Mouse (Mus musculus): Measurements from ENCODE around the gene Erp27. TPM values are rescaled to one million over a fixed set of nuclear protein-coding genes. Genes with fewer than 3 reads are reported as not detected.

The Erp27 gene
- polyA plus RNA-seq, 1 experiment from 2014 or later, result 0.28 TPM

DNA sequence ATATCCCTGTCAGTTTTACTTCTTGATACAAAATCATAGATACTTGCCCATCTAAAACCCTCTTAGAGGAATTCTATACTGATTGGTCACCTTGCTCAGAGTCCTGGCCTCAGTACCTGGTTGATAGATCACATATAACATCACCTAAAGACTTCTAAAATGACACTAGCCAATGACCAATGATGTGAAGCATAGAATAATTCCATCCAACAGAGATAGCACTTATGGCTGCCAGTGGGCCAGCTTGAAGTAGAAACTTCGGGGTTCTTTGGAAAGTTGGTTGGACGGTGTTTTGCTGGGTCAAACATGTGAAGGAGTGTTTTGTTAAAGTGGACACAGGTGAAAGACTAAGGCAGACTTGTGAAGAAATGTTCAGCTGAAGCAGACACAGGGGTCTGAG, 28.2 kb upstream of the Erp27 start:
- Histone ChIP-seq H3K36me3 (no peaks in the 10 kb centered on the region), H3K9me3 (no peaks in the 10 kb centered on the region), H3K27ac (no peak overlapping the region), H3K4me3 (no peak overlapping the region), H3K27me3 (no peaks in the 10 kb centered on the region), H3K4me1 (peaks cover 24% of the 10 kb centered on the region), H3K9ac (no peak overlapping the region), H3K4me2 (replicated peaks) (no peak overlapping the region)
- WGBS, result 93% methylated on average over 2 of the region's 2 CpGs
- ATAC-seq (ENCODE audit: low FRiP score, low read depth), result no peak

DNA sequence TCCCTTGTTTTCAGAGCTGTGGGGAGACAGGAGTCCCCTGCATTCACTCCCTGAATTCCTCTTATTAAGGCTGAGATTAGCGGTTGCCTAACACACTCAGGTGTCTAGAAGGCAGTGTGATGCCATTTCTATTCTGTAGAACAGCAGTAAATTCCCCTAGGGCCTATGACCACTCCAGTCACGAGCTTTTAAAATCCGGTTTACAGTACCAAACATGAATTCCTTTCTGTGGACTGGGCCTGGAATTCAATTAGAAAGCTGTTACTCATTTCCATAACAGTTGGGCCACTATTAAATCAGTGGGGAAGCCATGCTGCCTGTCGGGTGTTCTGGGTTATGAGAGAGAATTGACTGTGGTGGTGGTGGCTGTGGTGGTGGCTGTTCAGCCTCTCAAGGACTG, 25.7 kb upstream of the Erp27 start:
- no peak overlapping the region for H3K9ac ChIP-seq
- no peaks in the 10 kb centered on the region for H3K36me3 ChIP-seq
- 18% methylated on average over 4 of the region's 4 CpGs for WGBS
- no peak overlapping the region for H3K4me2 ChIP-seq (replicated peaks)
- peaks cover 25% of the 10 kb centered on the region for H3K4me1 ChIP-seq
- H3K27ac ChIP-seq, result peak overlapping the region; percentile 45; the same call in 1 of the 2 replicates
- no peaks in the 10 kb centered on the region for H3K27me3 ChIP-seq
- H3K9me3 ChIP-seq, result no peaks in the 10 kb centered on the region
- peak; percentile 38; the same call in 1 of the 2 replicates for ATAC-seq (ENCODE audit: low FRiP score, low read depth)
- H3K4me3 ChIP-seq, result no peak overlapping the region

GRCm38 (mm10) chr6:136946943-136947342, 25.0 kb upstream of the Erp27 start:
- ATAC-seq (ENCODE audit: low FRiP score, low read depth), result peak; percentile 55; the same call in 1 of the 2 replicates
- H3K9ac ChIP-seq, result no peak overlapping the region
- H3K9me3 ChIP-seq, result no peaks in the 10 kb centered on the region
- no peak overlapping the region for H3K4me2 ChIP-seq (replicated peaks)
- no peak overlapping the region for H3K27ac ChIP-seq
- no peak overlapping the region for H3K4me3 ChIP-seq
- H3K36me3 ChIP-seq, result no peaks in the 10 kb centered on the region
- H3K4me1 ChIP-seq, result peaks cover 31% of the 10 kb centered on the region
- no peaks in the 10 kb centered on the region for H3K27me3 ChIP-seq
- 40% methylated on average over 8 of the region's 9 CpGs for WGBS

DNA sequence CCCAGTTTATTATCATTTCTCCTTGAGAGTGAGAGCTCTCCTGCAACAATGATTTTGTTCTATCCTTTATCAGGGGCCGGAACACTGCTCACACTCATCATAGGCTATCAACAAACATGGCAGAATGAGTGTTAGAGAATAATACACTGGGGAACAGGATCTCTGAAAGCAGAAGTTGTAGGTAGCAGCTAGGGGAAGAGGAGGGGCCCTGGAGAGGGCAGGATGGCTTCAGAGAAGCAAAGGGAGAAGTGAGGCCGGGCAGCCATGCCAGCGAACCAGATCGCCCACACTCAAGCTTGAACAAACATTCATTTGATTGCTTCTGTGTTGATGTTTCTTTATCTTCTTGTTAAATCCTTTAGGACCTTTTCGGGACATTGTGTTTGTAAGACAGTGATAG, 24.3 kb upstream of the Erp27 start:
- 90% methylated on average over 5 of the region's 5 CpGs for WGBS
- Histone ChIP-seq H3K4me1 (peaks cover 38% of the 10 kb centered on the region), H3K4me3 (no peak overlapping the region), H3K27ac (peak overlapping the region; percentile 28; the same call in 1 of the 2 replicates), H3K9me3 (no peaks in the 10 kb centered on the region), H3K4me2 (replicated peaks) (no peak overlapping the region), H3K9ac (no peak overlapping the region), H3K27me3 (no peaks in the 10 kb centered on the region), H3K36me3 (no peaks in the 10 kb centered on the region)
- ATAC-seq (ENCODE audit: low FRiP score, low read depth), result no peak

- ATAC-seq (ENCODE audit: low FRiP score, low read depth), result no peak
- peaks cover 54% of the 10 kb centered on the region for H3K4me1 ChIP-seq
- H3K4me2 ChIP-seq (replicated peaks), result no peak overlapping the region
- 73% methylated on average over 8 of the region's 8 CpGs for WGBS
- no peaks in the 10 kb centered on the region for H3K36me3 ChIP-seq
- no peaks in the 10 kb centered on the region for H3K27me3 ChIP-seq
- H3K9me3 ChIP-seq, result no peaks in the 10 kb centered on the region
- H3K27ac ChIP-seq, result no peak overlapping the region
- H3K9ac ChIP-seq, result no peak overlapping the region
- H3K4me3 ChIP-seq, result no peak overlapping the region
Measured at GRCm38 (mm10) chr6:136944511-136944910, 22.5 kb upstream of the Erp27 start.

DNA sequence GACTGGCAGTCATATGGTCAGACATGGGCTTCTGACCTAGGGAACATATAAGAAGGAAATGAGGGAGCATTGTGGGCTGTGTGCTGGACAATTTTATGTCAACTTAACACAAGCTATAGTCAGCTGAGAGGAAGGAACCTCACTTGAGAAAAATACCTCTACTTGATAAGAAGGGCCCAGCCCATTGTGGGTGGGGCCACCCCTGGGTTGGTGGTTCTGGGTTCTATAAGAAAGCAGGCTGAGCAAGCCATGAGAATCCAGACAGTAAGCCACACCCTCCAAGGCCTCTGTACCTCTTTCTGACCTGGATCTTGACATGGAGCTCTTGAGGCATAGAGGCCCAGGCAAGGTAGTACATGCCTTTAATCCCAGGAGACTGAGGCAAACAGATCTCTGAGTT, 21.4 kb upstream of the Erp27 start:
- H3K9me3 ChIP-seq, result no peaks in the 10 kb centered on the region
- H3K4me1 ChIP-seq, result peaks cover 52% of the 10 kb centered on the region
- H3K4me3 ChIP-seq, result no peak overlapping the region
- H3K4me2 ChIP-seq (replicated peaks), result no peak overlapping the region
- ATAC-seq (ENCODE audit: low FRiP score, low read depth), result no peak
- H3K27me3 ChIP-seq, result no peaks in the 10 kb centered on the region
- no peak overlapping the region for H3K27ac ChIP-seq
- H3K36me3 ChIP-seq, result no peaks in the 10 kb centered on the region
- H3K9ac ChIP-seq, result no peak overlapping the region

DNA sequence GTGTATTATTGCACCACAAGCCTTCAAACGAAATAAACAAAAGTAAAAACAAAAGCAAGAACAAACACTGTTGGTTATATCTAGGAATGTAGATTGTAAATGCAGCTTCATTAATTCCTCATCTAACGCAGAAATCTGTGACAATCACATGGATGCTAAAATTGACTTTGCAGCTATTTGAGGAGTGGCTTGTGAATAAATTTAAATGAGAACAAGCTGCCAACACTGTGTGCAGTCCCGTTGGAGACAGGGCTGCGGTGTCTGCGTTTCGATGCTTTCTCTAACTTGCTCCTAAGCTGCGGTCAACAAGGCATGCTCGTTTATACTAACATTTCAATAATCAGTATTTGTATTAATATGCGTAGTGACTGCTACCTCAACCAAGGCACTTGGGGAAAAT, 20.3 kb upstream of the Erp27 start:
- Histone ChIP-seq H3K36me3 (no peaks in the 10 kb centered on the region), H3K4me3 (no peak overlapping the region), H3K27ac (no peak overlapping the region), H3K9me3 (no peaks in the 10 kb centered on the region), H3K9ac (no peak overlapping the region), H3K27me3 (no peaks in the 10 kb centered on the region), H3K4me2 (replicated peaks) (no peak overlapping the region), H3K4me1 (peaks cover 45% of the 10 kb centered on the region)
- WGBS, result 62% methylated on average over 9 of the region's 9 CpGs
- no peak for ATAC-seq (ENCODE audit: low FRiP score, low read depth)

DNA sequence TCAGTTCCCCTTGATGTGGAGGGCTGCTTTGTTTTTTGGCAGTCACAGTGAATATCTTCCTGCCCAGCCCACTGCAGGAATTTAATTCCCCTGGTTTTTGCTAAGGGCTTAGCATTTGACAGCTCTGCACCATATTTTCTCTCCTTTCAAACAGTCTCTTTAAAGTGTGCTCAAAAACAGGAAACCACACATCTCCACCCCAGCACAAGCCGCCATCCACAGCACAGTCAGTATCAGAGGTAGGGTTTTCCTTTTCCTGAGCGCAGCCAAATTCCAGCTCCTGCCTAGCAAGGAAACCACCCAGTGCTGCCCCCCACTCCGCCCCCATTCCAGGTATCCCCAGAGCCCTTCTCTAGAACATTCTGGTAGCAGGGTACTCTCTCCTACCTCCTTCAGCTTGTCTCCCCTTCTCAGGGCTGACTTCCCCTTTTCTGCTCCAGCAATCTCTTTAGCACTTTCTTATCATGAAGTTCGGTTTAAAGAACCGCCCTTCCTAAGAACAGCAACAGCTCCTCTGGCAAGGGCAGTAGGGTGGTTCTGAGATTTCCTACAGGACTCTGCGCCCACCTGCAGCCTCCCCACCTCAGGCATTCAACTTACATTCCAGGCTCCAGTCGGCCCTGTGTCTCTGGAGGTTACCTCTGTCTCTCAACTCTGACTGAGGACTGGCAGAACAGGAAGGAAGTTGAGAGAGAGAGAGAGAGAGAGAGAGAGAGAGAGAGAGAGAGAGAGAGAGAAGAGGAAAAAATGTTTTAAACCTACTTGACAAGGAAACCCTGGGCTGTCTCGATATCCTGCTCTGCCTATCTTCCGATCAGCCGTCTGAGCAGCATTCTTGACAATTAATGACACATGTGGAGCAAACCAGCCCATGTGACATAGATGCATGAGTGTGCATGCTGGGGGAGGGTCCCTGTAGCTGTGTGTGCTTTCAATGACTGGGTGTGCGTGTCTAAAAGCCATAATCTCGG, 19.4 kb upstream of the Erp27 start, which contains the start of gene Arhgdib:
Gene Arhgdib (minus strand): TSS at position 849 of the 971 bp plus-strand sequence.
- Histone ChIP-seq H3K27ac (peak within 1 kb of the TSS; percentile 82), H3K36me3 (no peaks in the 10 kb centered on the region), H3K9me3 (no peaks in the 10 kb centered on the region), H3K9ac (peak within 1 kb of the TSS; percentile 14; the same call in 1 of the 2 replicates), H3K27me3 (no peaks in the 10 kb centered on the region), H3K4me3 (peak within 1 kb of the TSS; percentile 24), H3K4me1 (peaks cover 37% of the 10 kb centered on the region), H3K4me2 (replicated peaks) (peak within 1 kb of the TSS; percentile 51)
- peak; percentile 41; the same call in 1 of the 2 replicates for ATAC-seq (ENCODE audit: low FRiP score, low read depth)
- 24% methylated on average over 12 of the region's 12 CpGs for WGBS

DNA sequence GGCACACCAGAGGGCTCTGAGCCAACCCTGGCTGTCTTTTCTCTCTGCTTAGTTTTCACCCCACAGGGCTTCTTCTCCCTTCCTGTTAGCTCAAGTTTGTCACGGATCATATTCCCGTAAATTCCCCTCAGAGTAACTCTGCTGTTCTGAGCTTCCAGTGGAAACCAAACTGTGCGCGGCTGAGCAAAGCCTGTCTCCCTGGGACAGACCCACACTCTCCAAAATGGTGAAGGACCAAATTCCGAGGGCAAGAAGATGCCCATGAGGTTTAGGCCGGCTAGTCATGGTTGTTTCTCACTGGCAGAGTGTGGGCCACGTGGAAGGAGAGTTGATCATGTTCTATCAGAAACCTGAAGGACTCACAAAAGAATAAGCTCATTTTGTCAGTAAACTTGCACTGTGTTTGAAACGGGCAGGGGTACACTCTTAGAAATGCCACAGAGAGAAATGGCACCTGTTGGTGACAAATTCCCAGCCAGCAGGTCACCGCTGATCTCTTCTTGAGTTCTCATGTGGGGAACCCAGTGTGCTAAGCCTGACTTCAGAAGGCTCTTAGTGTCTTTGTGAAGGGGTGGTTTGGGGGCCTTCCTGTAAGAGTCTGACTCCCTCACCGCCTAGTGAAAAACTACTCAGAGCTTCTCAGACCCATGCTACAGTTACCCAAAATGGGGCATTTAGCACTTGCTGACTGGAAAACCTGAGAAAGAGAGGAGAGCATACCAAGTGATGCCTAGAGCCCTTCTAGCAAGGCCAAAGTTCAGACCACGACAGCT, 18.4 kb upstream of the Erp27 start:
- H3K36me3 ChIP-seq, result no peaks in the 10 kb centered on the region
- H3K9ac ChIP-seq, result no peak overlapping the region
- peak overlapping the region; percentile 82; the same call in 1 of the 2 replicates for H3K27ac ChIP-seq
- H3K4me1 ChIP-seq, result peaks cover 34% of the 10 kb centered on the region
- ATAC-seq (ENCODE audit: low FRiP score, low read depth), result 0 out of 2 replicates have a peak, but pooled peaks have one; percentile 21
- 67% methylated on average over 11 of the region's 11 CpGs for WGBS
- H3K4me2 ChIP-seq (replicated peaks), result peak overlapping the region; percentile 51
- no peaks in the 10 kb centered on the region for H3K9me3 ChIP-seq
- H3K4me3 ChIP-seq, result no peak overlapping the region
- no peaks in the 10 kb centered on the region for H3K27me3 ChIP-seq

DNA sequence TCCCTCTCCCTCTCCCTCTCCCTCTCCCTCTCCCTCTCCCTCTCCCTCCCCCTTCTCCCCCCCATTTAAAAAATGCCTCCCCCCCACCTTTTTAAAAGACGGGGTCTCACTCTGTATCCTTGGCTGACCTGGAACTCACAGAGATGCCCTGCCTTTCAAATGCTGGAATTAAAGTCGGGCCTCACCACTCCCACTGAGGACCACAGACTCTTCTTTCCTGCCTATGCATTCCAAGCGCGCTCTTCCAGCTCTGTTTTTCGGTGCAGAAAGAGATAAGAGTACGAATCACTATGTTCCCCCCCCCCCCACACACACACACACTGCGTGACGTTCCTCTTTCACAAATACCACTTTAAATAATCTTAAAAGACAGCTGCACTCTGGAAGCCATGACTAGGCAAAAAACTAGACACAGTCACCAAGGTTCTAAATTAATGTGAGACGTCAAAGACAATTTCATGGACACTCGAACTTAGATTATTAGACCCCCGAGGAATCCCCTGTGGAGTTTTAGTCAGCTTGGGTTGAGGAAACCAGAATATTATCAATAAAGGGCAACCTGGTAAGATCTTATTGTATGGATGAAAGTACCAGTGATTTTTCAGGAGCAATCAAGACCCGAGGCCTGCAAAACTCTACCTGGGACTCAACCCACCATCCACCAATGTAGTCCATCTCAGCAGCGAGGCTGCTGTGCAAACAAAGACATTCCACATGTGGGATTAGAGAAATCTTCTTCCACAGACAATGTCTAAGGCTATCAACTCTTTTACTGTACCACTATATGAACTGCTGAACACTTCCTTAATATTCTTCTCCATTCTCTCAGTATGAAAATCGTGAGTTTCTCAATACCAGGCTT, 17.6 kb upstream of the Erp27 start:
- no peak for ATAC-seq (ENCODE audit: low FRiP score, low read depth)
- H3K4me3 ChIP-seq, result no peak overlapping the region
- H3K27ac ChIP-seq, result 0 out of 2 replicates have a peak overlapping the region, but pooled peaks have one; percentile 82
- H3K27me3 ChIP-seq, result no peaks in the 10 kb centered on the region
- H3K4me1 ChIP-seq, result peaks cover 34% of the 10 kb centered on the region
- 80% methylated on average over 14 of the region's 14 CpGs for WGBS
- no peaks in the 10 kb centered on the region for H3K9me3 ChIP-seq
- no peaks in the 10 kb centered on the region for H3K36me3 ChIP-seq
- H3K9ac ChIP-seq, result no peak overlapping the region
- H3K4me2 ChIP-seq (replicated peaks), result 0 out of 2 replicates have a peak overlapping the region, but pooled peaks have one; percentile 51

GRCm38 (mm10) chr6:136938331-136939126, 16.5 kb upstream of the Erp27 start:
- whole genome bisulfite sequencing, result 79% methylated on average over 18 of the region's 18 CpGs
- Histone ChIP-seq H3K4me2 (replicated peaks) (no peak overlapping the region), H3K27me3 (no peaks in the 10 kb centered on the region), H3K4me1 (peaks cover 34% of the 10 kb centered on the region), H3K4me3 (no peak overlapping the region), H3K27ac (no peak overlapping the region), H3K36me3 (no peaks in the 10 kb centered on the region), H3K9me3 (no peaks in the 10 kb centered on the region), H3K9ac (no peak overlapping the region)
- no peak for ATAC-seq (ENCODE audit: low FRiP score, low read depth)
